Mouse (Mus musculus) stomach, postnatal 0 days (tissue): ENCODE measurements around the gene Unc5c. TPM values are rescaled to one million over a fixed set of nuclear protein-coding genes. Genes with fewer than 3 reads are reported as not detected.

Experiments used
- ATAC-seq: fragments of 200-750 bp; cut with Nextera tagmentation; 2 replicates; pipeline ENCODE4 v1.8.0; 2017; ENCODE audit not compliant: low FRiP score, low TSS enrichment
- DNase-seq: peaks from one replicate; pipeline ENCODE4 v3.0.0-alpha.2; 2016; ENCODE audit warnings: low spot score
- H3K27ac ChIP-seq: fragments of 300-500 bp; sonication (generic); replicated peaks from 2 replicates; pipeline ENCODE4 v1.5.1; 2014; ENCODE audit warnings: mild to moderate bottlenecking, control low read depth
- H3K27me3 ChIP-seq: fragments of 300-500 bp; sonication (generic); 2 replicates; pipeline ENCODE4 v1.6.1; 2014; ENCODE audit warnings: low read length; ENCODE audit not compliant: control insufficient read depth, insufficient read depth
- H3K36me3 ChIP-seq: fragments of 300-500 bp; sonication (generic); 2 replicates; pipeline ENCODE4 v1.6.1; 2014; ENCODE audit warnings: low read length, mixed read lengths; ENCODE audit not compliant: control insufficient read depth, insufficient read depth
- H3K4me1 ChIP-seq: fragments of 300-500 bp; sonication (generic); replicated peaks from 2 replicates; pipeline ENCODE4 v1.6.1; 2014; ENCODE audit warnings: antibody characterized with exemption; ENCODE audit not compliant: control insufficient read depth, insufficient read depth
- H3K4me2 ChIP-seq: fragments of 300-500 bp; sonication (generic); replicated peaks from 2 replicates; pipeline ENCODE4 v1.6.1; 2014; ENCODE audit warnings: low read depth, mild to moderate bottlenecking, control low read depth, moderate library complexity
- H3K4me3 ChIP-seq: fragments of 300-500 bp; sonication (generic); 2 replicates; pipeline ENCODE4 v1.5.1; 2014; ENCODE audit warnings: low read depth, low read length, control low read depth
- H3K9ac ChIP-seq: fragments of 300-500 bp; sonication (generic); 2 replicates; pipeline ENCODE4 v1.6.1; 2014; ENCODE audit warnings: mild to moderate bottlenecking, low read length, control low read depth, mixed read lengths
- H3K9me3 ChIP-seq: fragments of 300-500 bp; sonication (generic); 2 replicates; pipeline ENCODE4 v1.6.1; 2016; ENCODE audit warnings: low read length; ENCODE audit not compliant: control insufficient read depth
- CTCF ChIP-seq: IDR thresholded peaks from 2 replicates; pipeline ENCODE4 v1.5.1; 2016; ENCODE audit warnings: antibody characterized with exemption, low read depth, mild to moderate bottlenecking, moderate library complexity
- EP300 ChIP-seq: optimal IDR thresholded peaks from 2 replicates; pipeline ENCODE3; 2016; ENCODE audit warnings: antibody characterized with exemption
- WGBS: fragments of 180-500 bp; shearing (Covaris S2); extraction: QIAGEN DNeasy Blood & Tissue Kit; methylation state at CpG from one replicate; pipeline ENCODE4 v1.1.7; 2014; 5-methylcytosine and 5-hydroxymethylcytosine counted together
- polyA plus RNA-seq: library from polyadenylated mRNA; unstranded; fragments of >200 nt; fragmentation: Nextera tagmentation; extraction: Ambion mirVana; gene quantifications from 2 replicates; pipeline ENCODE4 v1.2.1, GENCODE M21; 2015

Gene Unc5c
- polyA plus RNA-seq, 1 experiment from 2014 or later = 2.0 TPM

GRCm38 (mm10) chr3:141779186-141779585 is 314.2 kb downstream of the Unc5c start:
- ATAC-seq (no peak), DNase-seq (no peak)
- WGBS = 37% methylated on average over 3 of the region's 3 CpGs
- Histone ChIP-seq H3K27me3 (no peaks in the 10 kb centered on the region), H3K4me2 (no peak overlapping the region), H3K36me3 (no peaks in the 10 kb centered on the region), H3K4me1 (no peaks in the 10 kb centered on the region), H3K9me3 (no peaks in the 10 kb centered on the region), H3K27ac (no peak overlapping the region), H3K4me3 (no peak overlapping the region), H3K9ac (no peak overlapping the region)
- TF ChIP-seq CTCF (no peak), EP300 (no peak)

- DNase-seq (no peak), ATAC-seq (no peak)
- TF ChIP-seq EP300 = no peak
- TF ChIP-seq CTCF = no peak
- H3K27ac ChIP-seq = no peak overlapping the region
- no peaks in the 10 kb centered on the region for H3K27me3 ChIP-seq
- H3K4me1 ChIP-seq = no peaks in the 10 kb centered on the region
- WGBS = 69% methylated on average over 4 of the region's 4 CpGs
- H3K4me2 ChIP-seq = no peak overlapping the region
- no peaks in the 10 kb centered on the region for H3K36me3 ChIP-seq
- no peak overlapping the region for H3K4me3 ChIP-seq
- H3K9ac ChIP-seq = no peak overlapping the region
- H3K9me3 ChIP-seq = no peaks in the 10 kb centered on the region
Observed at GRCm38 (mm10) chr3:141782553-141782952, 317.5 kb downstream of the Unc5c start.

- H3K27ac ChIP-seq = no peak overlapping the region
- no peak overlapping the region for H3K4me3 ChIP-seq
- no peak overlapping the region for H3K9ac ChIP-seq
- TF ChIP-seq EP300 (no peak), CTCF (no peak)
- 53% methylated on average over 8 of the region's 8 CpGs for WGBS
- DNase-seq (no peak), ATAC-seq (no peak)
- no peak overlapping the region for H3K4me2 ChIP-seq
- no peaks in the 10 kb centered on the region for H3K9me3 ChIP-seq
- no peaks in the 10 kb centered on the region for H3K27me3 ChIP-seq
- no peaks in the 10 kb centered on the region for H3K4me1 ChIP-seq
- H3K36me3 ChIP-seq = no peaks in the 10 kb centered on the region
Observed at GRCm38 (mm10) chr3:141791026-141791780, 326.2 kb downstream of the Unc5c start.

- Histone ChIP-seq H3K27me3 (no peaks in the 10 kb centered on the region), H3K4me1 (no peaks in the 10 kb centered on the region), H3K27ac (no peak overlapping the region), H3K9ac (no peak overlapping the region), H3K4me2 (no peak overlapping the region), H3K9me3 (no peaks in the 10 kb centered on the region), H3K36me3 (no peaks in the 10 kb centered on the region), H3K4me3 (no peak overlapping the region)
- no peak for DNase-seq
- no peak for TF ChIP-seq CTCF
- TF ChIP-seq EP300 = no peak
- 83% methylated on average over 1 of the region's 1 CpGs for WGBS
- ATAC-seq = no peak
Observed at GRCm38 (mm10) chr3:141792106-141792505, 327.1 kb downstream of the Unc5c start.

GRCm38 (mm10) chr3:141793755-141794154 is 328.7 kb downstream of the Unc5c start:
- TF ChIP-seq EP300 = no peak
- no peak for TF ChIP-seq CTCF
- WGBS = 77% methylated on average over 2 of the region's 2 CpGs
- ATAC-seq = no peak

GRCm38 (mm10) chr3:141794371-141794770 is 329.4 kb downstream of the Unc5c start:
- 80% methylated on average over 3 of the region's 3 CpGs for WGBS
- Histone ChIP-seq H3K27me3 (no peaks in the 10 kb centered on the region), H3K36me3 (no peaks in the 10 kb centered on the region), H3K9me3 (no peaks in the 10 kb centered on the region), H3K27ac (no peak overlapping the region), H3K4me3 (no peak overlapping the region), H3K9ac (no peak overlapping the region), H3K4me2 (no peak overlapping the region), H3K4me1 (no peaks in the 10 kb centered on the region)
- ATAC-seq = no peak
- no peak for DNase-seq
- TF ChIP-seq EP300 (no peak), CTCF (no peak)

More at GRCm38 (mm10) chr3:141793755-141794154, 328.7 kb downstream of the Unc5c start:
- H3K4me2 ChIP-seq = no peak overlapping the region
- no peak overlapping the region for H3K9ac ChIP-seq
- H3K9me3 ChIP-seq = no peaks in the 10 kb centered on the region
- no peak overlapping the region for H3K27ac ChIP-seq
- no peak overlapping the region for H3K4me3 ChIP-seq
- H3K27me3 ChIP-seq = no peaks in the 10 kb centered on the region
- H3K4me1 ChIP-seq = no peaks in the 10 kb centered on the region
- DNase-seq = no peak
- H3K36me3 ChIP-seq = no peaks in the 10 kb centered on the region
